Comparison of ENCODE assay signal across 12 mouse cellular contexts in the genomic region with DNA sequence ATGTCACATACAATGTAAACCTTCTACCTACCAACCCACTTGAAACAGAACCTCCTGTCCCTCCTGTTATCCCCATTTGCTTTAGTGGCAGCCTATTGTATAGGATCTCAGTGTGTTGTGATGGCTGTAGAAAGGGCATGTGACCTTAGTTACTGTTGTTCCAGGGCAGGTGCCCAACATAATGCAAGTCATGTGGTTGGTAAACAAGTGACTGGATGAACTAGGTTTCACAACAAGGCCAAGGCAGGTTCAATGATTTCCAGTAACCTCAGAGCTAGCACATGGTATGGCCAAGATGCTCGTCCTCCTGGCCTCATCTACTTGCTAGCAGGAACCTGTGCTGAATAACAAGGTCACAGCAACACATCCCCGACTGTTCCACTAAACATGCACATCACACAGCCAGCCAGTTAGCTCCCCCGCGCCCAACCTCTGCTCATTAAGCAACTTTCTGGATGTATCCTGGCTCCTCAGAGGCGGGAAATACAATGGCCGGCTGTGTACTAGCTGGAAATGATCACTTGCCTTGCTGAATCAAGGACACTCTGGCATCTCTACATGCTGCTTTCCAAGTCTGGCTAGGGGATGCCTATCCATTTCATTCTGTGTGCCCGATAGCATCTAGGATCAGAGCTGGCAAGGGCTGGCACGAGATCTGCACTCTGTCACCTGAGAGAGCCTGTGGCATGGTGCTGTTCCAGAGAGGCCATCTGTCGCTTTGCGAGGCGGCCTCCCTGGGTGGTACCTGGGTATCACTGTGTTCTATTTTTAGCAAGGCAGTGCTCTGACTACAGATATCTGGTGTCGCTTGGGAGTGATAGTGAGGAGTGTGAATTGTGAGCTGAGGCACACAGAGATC.
DNase-seq lines count a peak whose midpoint lies in the region; ATAC-seq and TF ChIP-seq lines count a peak whose summit lies in the region.
"Had no signal": no experiment of that assay in that cellular context is flagged by ENCODE, and none has a peak within 500 bp of the region (broad histone marks: within the 10 kb centered on the region; RNA-seq: fewer than 3 reads in every experiment).

No protein-coding gene starts in this region.

- H3K4me1 ChIP-seq in stomach, postnatal 0 days (replicated peaks; ENCODE audit: control insufficient read depth, insufficient read depth), result no peaks in the 10 kb centered on the region
- H3K4me1 ChIP-seq: embryonic facial prominence, embryonic 15.5 days; midbrain, embryonic 10.5 days had no signal

- TF ChIP-seq CTCF in stomach, postnatal 0 days (IDR thresholded peaks at IDR 0.05; ENCODE audit: low read depth), result no peak

- H3K4me3 ChIP-seq in stomach, postnatal 0 days (ENCODE audit: low read depth, low read length), result no peak overlapping the region
- H3K4me3 ChIP-seq: embryonic facial prominence, embryonic 15.5 days; midbrain, embryonic 10.5 days had no signal

- no peak for TF ChIP-seq EP300 in stomach, postnatal 0 days (optimal IDR thresholded peaks at IDR 0.05)

- no peak for ATAC-seq in stomach, postnatal 0 days (ENCODE audit: low FRiP score, low TSS enrichment)
- ATAC-seq in erythroid progenitor cell, adult 5-6 weeks (replicated peaks; ENCODE audit: low FRiP score, poor library complexity, severe bottlenecking), result no peak

- peak; percentile 68 for DNase-seq in gastrocnemius, adult 18-20 months (ENCODE audit: low spot score)
- no peak for DNase-seq in gastrocnemius, postnatal 4 days (ENCODE audit: low spot score in 2 of 2)
- peak; percentile 47 for DNase-seq in testis, postnatal 10 days (ENCODE audit: low spot score)
- DNase-seq in testis, postnatal 14 days (ENCODE audit: low spot score), result no peak
- DNase-seq in heart, adult 9 months (ENCODE audit: low spot score in 2 of 2), result peak; percentile 28 to 34
- DNase-seq in stomach, postnatal 0 days (ENCODE audit: low spot score), result peak; percentile 10
- DNase-seq in urinary bladder, postnatal 36 days (ENCODE audit: low spot score in 2 of 2), result no peak
- DNase-seq: kidney, adult 18-20 months; right cerebral cortex, postnatal 4 days had no signal

- no peak overlapping the region for H3K27ac ChIP-seq in stomach, postnatal 0 days (replicated peaks)
- H3K27ac ChIP-seq: embryonic facial prominence, embryonic 15.5 days; midbrain, embryonic 10.5 days had no signal

- H3K9ac ChIP-seq in stomach, postnatal 0 days (ENCODE audit: low read length), result no peak overlapping the region
- H3K9ac ChIP-seq: embryonic facial prominence, embryonic 15.5 days had no signal

- no peaks in the 10 kb centered on the region for H3K27me3 ChIP-seq in stomach, postnatal 0 days (ENCODE audit: control insufficient read depth, insufficient read depth, low read length)
- H3K27me3 ChIP-seq: embryonic facial prominence, embryonic 15.5 days had no signal

- no peak overlapping the region for H3K4me2 ChIP-seq in stomach, postnatal 0 days (replicated peaks; ENCODE audit: low read depth)
- H3K4me2 ChIP-seq: embryonic facial prominence, embryonic 15.5 days had no signal

- H3K36me3 ChIP-seq in stomach, postnatal 0 days (ENCODE audit: control insufficient read depth, insufficient read depth, low read length), result no peaks in the 10 kb centered on the region; the same call in 1 of the 2 replicates
- H3K36me3 ChIP-seq: embryonic facial prominence, embryonic 15.5 days; midbrain, embryonic 10.5 days had no signal

- H3K9me3 ChIP-seq in stomach, postnatal 0 days (ENCODE audit: control insufficient read depth, low read length), result no peaks in the 10 kb centered on the region
- H3K9me3 ChIP-seq: embryonic facial prominence, embryonic 15.5 days; midbrain, embryonic 10.5 days had no signal

- 78% methylated on average over 12 of the region's 12 CpGs for WGBS in stomach, postnatal 0 days

Comparison
In these comparisons a context has a peak if more than half of its experiments do, and no peak if none do; other contexts are left out.
1. DNase-seq: peak in gastrocnemius, adult 18-20 months (single experiment), testis, postnatal 10 days (single experiment), heart, adult 9 months (2 of 2) and stomach, postnatal 0 days (single experiment); none in gastrocnemius, postnatal 4 days (0 of 2), testis, postnatal 14 days (single experiment) and urinary bladder, postnatal 36 days (0 of 2).